Mouse (Mus musculus) neural tube, embryonic 14.5 days (tissue): ENCODE data around the gene Pipox. TPM values are rescaled to one million over a fixed set of nuclear protein-coding genes. Genes with fewer than 3 reads are reported as not detected.
A peak's percentile ranks its signal among the peaks of the same experiment; 100 is the strongest.

Experiments
- ATAC-seq: fragments of 200-750 bp; cut with Nextera tagmentation; 2 replicates; pipeline ENCODE4 v1.8.0; 2017; ENCODE audit warnings: low read depth, mild to moderate bottlenecking, moderate TSS enrichment, moderate library complexity
- H3K27ac ChIP-seq: fragments of 300-500 bp; sonication (generic); 2 replicates; pipeline ENCODE4 v1.5.1; 2014; ENCODE audit warnings: low read depth, mild to moderate bottlenecking, control low read depth, low read length, moderate library complexity, mixed read lengths
- H3K27me3 ChIP-seq: fragments of 300-500 bp; sonication (generic); 2 replicates; pipeline ENCODE4 v1.6.1; 2014; ENCODE audit warnings: low read length; ENCODE audit not compliant: control insufficient read depth, insufficient read depth
- H3K36me3 ChIP-seq: fragments of 300-500 bp; sonication (generic); 2 replicates; pipeline ENCODE4 v1.6.1; 2014; ENCODE audit warnings: low read length, mixed read lengths; ENCODE audit not compliant: control insufficient read depth, insufficient read depth
- H3K4me1 ChIP-seq: fragments of 300-500 bp; sonication (generic); 2 replicates; pipeline ENCODE4 v1.6.1; 2014; ENCODE audit warnings: low read length; ENCODE audit not compliant: control insufficient read depth, insufficient read depth
- H3K4me2 ChIP-seq: fragments of 300-500 bp; sonication (generic); 2 replicates; pipeline ENCODE4 v1.6.1; 2014; ENCODE audit warnings: mild to moderate bottlenecking, low read depth, low read length, control low read depth
- H3K4me3 ChIP-seq: fragments of 300-500 bp; sonication (generic); 2 replicates; pipeline ENCODE4 v1.5.1; 2014; ENCODE audit warnings: low read depth, low read length, control low read depth, mixed read lengths
- H3K9ac ChIP-seq: fragments of 300-500 bp; sonication (generic); replicated peaks from 2 replicates; pipeline ENCODE4 v1.6.1; 2014; ENCODE audit warnings: low read depth, mild to moderate bottlenecking, control low read depth, low read length, mixed read lengths
- H3K9me3 ChIP-seq: fragments of 300-500 bp; sonication (generic); 2 replicates; pipeline ENCODE4 v1.6.1; 2016; ENCODE audit warnings: low read length; ENCODE audit not compliant: control insufficient read depth
- WGBS: fragments of 180-500 bp; shearing (Covaris S2); extraction: QIAGEN DNeasy Blood & Tissue Kit; methylation state at CpG from one replicate; pipeline ENCODE4 v1.1.7; 2014; 5-methylcytosine and 5-hydroxymethylcytosine counted together
- polyA plus RNA-seq: library from polyadenylated mRNA; unstranded; fragments of >200 nt; fragmentation: Nextera tagmentation; extraction: Ambion mirVana; gene quantifications from 2 replicates; pipeline ENCODE4 v1.2.1, GENCODE M21; 2014

Pipox gene
- polyA plus RNA-seq, 1 experiment from 2014 or later: 4.6 TPM

- Histone ChIP-seq H3K4me1 (peaks cover 45% of the 10 kb centered on the region), H3K4me3 (no peak overlapping the region), H3K9me3 (no peaks in the 10 kb centered on the region), H3K36me3 (no peaks in the 10 kb centered on the region), H3K27me3 (no peaks in the 10 kb centered on the region), H3K9ac (no peak overlapping the region), H3K4me2 (peak overlapping the region; percentile 6; the same call in 1 of the 2 replicates), H3K27ac (peak overlapping the region; percentile 87)
- no peak for ATAC-seq
- WGBS: 13% methylated on average over 5 of the region's 5 CpGs
These were observed 1.0 kb downstream of the Pipox start for GRCm38 (mm10) chr11:77892883-77893282.

- ATAC-seq: no peak
- H3K9ac ChIP-seq: no peak overlapping the region
- H3K27ac ChIP-seq: peak overlapping the region; percentile 34; the same call in 1 of the 2 replicates
- no peak overlapping the region for H3K4me3 ChIP-seq
- no peak overlapping the region for H3K4me2 ChIP-seq
- no peaks in the 10 kb centered on the region for H3K27me3 ChIP-seq
- no peaks in the 10 kb centered on the region for H3K36me3 ChIP-seq
- peaks cover 45% of the 10 kb centered on the region for H3K4me1 ChIP-seq
- no peaks in the 10 kb centered on the region for H3K9me3 ChIP-seq
- 39% methylated on average over 2 of the region's 2 CpGs for WGBS
These were observed 3.1 kb downstream of the Pipox start for GRCm38 (mm10) chr11:77890648-77891258.

- Histone ChIP-seq H3K27me3 (no peaks in the 10 kb centered on the region), H3K36me3 (no peaks in the 10 kb centered on the region), H3K9ac (no peak overlapping the region), H3K27ac (no peak overlapping the region), H3K4me2 (no peak overlapping the region), H3K4me1 (peaks cover 51% of the 10 kb centered on the region), H3K4me3 (no peak overlapping the region), H3K9me3 (no peaks in the 10 kb centered on the region)
- ATAC-seq: no peak
- 21% methylated on average over 1 of the region's 2 CpGs for WGBS
These were observed 4.4 kb downstream of the Pipox start for GRCm38 (mm10) chr11:77889484-77889883.

- no peaks in the 10 kb centered on the region for H3K27me3 ChIP-seq
- no peaks in the 10 kb centered on the region for H3K36me3 ChIP-seq
- no peak overlapping the region for H3K27ac ChIP-seq
- 95% methylated on average over 5 of the region's 5 CpGs for WGBS
- no peak overlapping the region for H3K4me2 ChIP-seq
- H3K9ac ChIP-seq: no peak overlapping the region
- no peaks in the 10 kb centered on the region for H3K9me3 ChIP-seq
- peaks cover 44% of the 10 kb centered on the region for H3K4me1 ChIP-seq
- no peak overlapping the region for H3K4me3 ChIP-seq
- no peak for ATAC-seq
These were observed 5.0 kb downstream of the Pipox start for GRCm38 (mm10) chr11:77888846-77889245.

GRCm38 (mm10) chr11:77887373-77887960, 6.4 kb downstream of the Pipox start:
- Histone ChIP-seq H3K27me3 (no peaks in the 10 kb centered on the region; the same call in 1 of the 2 replicates), H3K4me2 (peak overlapping the region; percentile 16; the same call in 1 of the 2 replicates), H3K36me3 (no peaks in the 10 kb centered on the region), H3K9me3 (no peaks in the 10 kb centered on the region), H3K4me1 (peaks cover 32% of the 10 kb centered on the region), H3K9ac (peak overlapping the region; percentile 25; the same call in 1 of the 2 replicates), H3K27ac (peak overlapping the region; percentile 82), H3K4me3 (no peak overlapping the region)
- WGBS: 24% methylated on average over 17 of the region's 17 CpGs
- ATAC-seq: peak; percentile 44; the same call in 1 of the 2 replicates

GRCm38 (mm10) chr11:77885246-77885575, 8.7 kb downstream of the Pipox start:
- Histone ChIP-seq H3K9me3 (no peaks in the 10 kb centered on the region), H3K4me1 (peaks cover 35% of the 10 kb centered on the region), H3K27ac (peak overlapping the region; percentile 44; the same call in 1 of the 2 replicates), H3K27me3 (no peaks in the 10 kb centered on the region; the same call in 1 of the 2 replicates), H3K4me2 (no peak overlapping the region), H3K36me3 (no peaks in the 10 kb centered on the region), H3K9ac (no peak overlapping the region), H3K4me3 (no peak overlapping the region)
- 30% methylated on average over 8 of the region's 8 CpGs for WGBS
- ATAC-seq: no peak; the same call in 1 of the 2 replicates

GRCm38 (mm10) chr11:77884524-77885245, 9.2 kb downstream of the Pipox start:
- 0 out of 2 replicates have a peak, but pooled peaks have one; percentile 22 for ATAC-seq
- H3K4me2 ChIP-seq: no peak overlapping the region
- H3K27ac ChIP-seq: peak overlapping the region; percentile 44
- WGBS: 25% methylated on average over 10 of the region's 10 CpGs
- no peaks in the 10 kb centered on the region for H3K36me3 ChIP-seq
- H3K9ac ChIP-seq: no peak overlapping the region
- H3K4me3 ChIP-seq: no peak overlapping the region
- peaks cover 35% of the 10 kb centered on the region for H3K4me1 ChIP-seq
- H3K27me3 ChIP-seq: no peaks in the 10 kb centered on the region; the same call in 1 of the 2 replicates
- no peaks in the 10 kb centered on the region for H3K9me3 ChIP-seq

- WGBS: 44% methylated on average over 11 of the region's 11 CpGs
- Histone ChIP-seq H3K27ac (no peak overlapping the region), H3K4me1 (peaks cover 25% of the 10 kb centered on the region), H3K9me3 (no peaks in the 10 kb centered on the region), H3K4me2 (no peak overlapping the region), H3K36me3 (no peaks in the 10 kb centered on the region), H3K4me3 (no peak overlapping the region), H3K27me3 (no peaks in the 10 kb centered on the region), H3K9ac (no peak overlapping the region)
- ATAC-seq: no peak
These were observed 17.1 kb downstream of the Pipox start for GRCm38 (mm10) chr11:77876760-77877148.
